ENCODE assay signal across 25 mouse cellular contexts in the genomic region with DNA sequence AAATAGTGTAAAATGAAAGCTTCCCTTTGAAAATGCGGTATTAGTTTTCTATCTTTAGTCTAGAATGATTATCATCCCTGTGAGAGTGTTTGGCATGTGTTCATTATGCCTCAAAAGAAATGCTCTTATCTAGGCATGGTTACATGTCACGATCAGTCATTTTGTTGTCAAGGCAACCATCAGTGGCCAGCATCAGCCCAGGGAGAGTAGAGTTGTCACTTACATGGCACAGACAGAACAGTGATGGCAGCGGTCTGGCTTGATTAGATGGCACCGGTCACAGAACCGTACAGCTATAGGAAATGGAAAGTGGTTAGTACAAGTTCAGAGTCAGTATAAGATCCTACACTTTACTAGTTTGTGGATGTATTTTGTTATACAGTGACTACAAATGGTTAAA.
DNase-seq lines count a peak whose midpoint lies in the region; ATAC-seq lines count a peak whose summit lies in the region.
"Had no signal": no experiment of that assay in that cellular context is flagged by ENCODE, and none has a peak within 500 bp of the region (broad histone marks: within the 10 kb centered on the region; RNA-seq: fewer than 3 reads in every experiment).

No protein-coding gene starts in this region.

- no peak overlapping the region for H3K4me2 ChIP-seq in forebrain, embryonic 14.5 days (ENCODE audit: low read length)
- no peak overlapping the region for H3K4me2 ChIP-seq in forebrain, embryonic 16.5 days (ENCODE audit: low read length)
- no peak overlapping the region for H3K4me2 ChIP-seq in midbrain, embryonic 11.5 days
- no peak overlapping the region for H3K4me2 ChIP-seq in midbrain, embryonic 16.5 days (ENCODE audit: low read length)
- no peak overlapping the region for H3K4me2 ChIP-seq in midbrain, embryonic 15.5 days
- H3K4me2 ChIP-seq: embryonic facial prominence, embryonic 12.5 days; embryonic facial prominence, embryonic 15.5 days; heart, embryonic 11.5 days; hindbrain, embryonic 12.5 days; hindbrain, embryonic 15.5 days had no signal

- H3K9ac ChIP-seq in forebrain, embryonic 14.5 days (ENCODE audit: low read length) = no peak overlapping the region
- no peak overlapping the region for H3K9ac ChIP-seq in forebrain, embryonic 16.5 days (replicated peaks; ENCODE audit: low read depth, low read length)
- no peak overlapping the region for H3K9ac ChIP-seq in midbrain, embryonic 11.5 days (ENCODE audit: low read length)
- H3K9ac ChIP-seq in midbrain, embryonic 16.5 days (ENCODE audit: low read depth, low read length) = no peak overlapping the region
- H3K9ac ChIP-seq in midbrain, embryonic 15.5 days = no peak overlapping the region
- H3K9ac ChIP-seq: embryonic facial prominence, embryonic 12.5 days; embryonic facial prominence, embryonic 15.5 days; hindbrain, embryonic 12.5 days; hindbrain, embryonic 15.5 days had no signal

- DNase-seq in forebrain, embryonic 14.5 days (ENCODE audit: low spot score) = peak; percentile 11
- DNase-seq in midbrain, embryonic 11.5 days (ENCODE audit: low spot score, missing footprints) = peak; percentile 79
- no peak for DNase-seq in lung, postnatal 14 days
- no peak for DNase-seq in right cerebral cortex, postnatal 25 days
- DNase-seq: adrenal gland, postnatal 10 days; adrenal gland, postnatal 36 days; B cell, adult 2 months; cerebellum, adult 11 months; cerebellum, adult 2 months; cerebellum, adult 9-11 months; cerebellum, postnatal 25 days; gastrocnemius, postnatal 25 days; heart, adult 11 months had no signal

- no peak overlapping the region for H3K27ac ChIP-seq in forebrain, embryonic 14.5 days (ENCODE audit: low read depth, low read length)
- no peak overlapping the region for H3K27ac ChIP-seq in forebrain, embryonic 16.5 days (ENCODE audit: low read length)
- H3K27ac ChIP-seq in midbrain, embryonic 11.5 days (ENCODE audit: low read depth, low read length) = no peak overlapping the region
- H3K27ac ChIP-seq in midbrain, embryonic 16.5 days (ENCODE audit: low read length) = no peak overlapping the region
- H3K27ac ChIP-seq in midbrain, embryonic 15.5 days = no peak overlapping the region
- H3K27ac ChIP-seq: embryonic facial prominence, embryonic 12.5 days; embryonic facial prominence, embryonic 15.5 days; hindbrain, embryonic 12.5 days; hindbrain, embryonic 15.5 days had no signal

- H3K27me3 ChIP-seq in forebrain, embryonic 14.5 days (replicated peaks; ENCODE audit: control insufficient read depth, insufficient read depth, low read length) = no peaks in the 10 kb centered on the region
- H3K27me3 ChIP-seq in forebrain, embryonic 16.5 days (replicated peaks; ENCODE audit: control insufficient read depth, insufficient read depth, low read length) = no peaks in the 10 kb centered on the region
- H3K27me3 ChIP-seq in midbrain, embryonic 11.5 days (ENCODE audit: control insufficient read depth, insufficient read depth, low read length) = peaks cover 6% of the 10 kb centered on the region
- peaks cover 3% of the 10 kb centered on the region; the same call in 1 of the 2 replicates for H3K27me3 ChIP-seq in midbrain, embryonic 16.5 days (ENCODE audit: control insufficient read depth, insufficient read depth, low read depth, low read length)
- peaks cover 5% of the 10 kb centered on the region; the same call in 1 of the 2 replicates for H3K27me3 ChIP-seq in midbrain, embryonic 15.5 days (replicated peaks)
- H3K27me3 ChIP-seq: CH12.LX; embryonic facial prominence, embryonic 15.5 days had no signal

- no peak overlapping the region for H3K4me3 ChIP-seq in forebrain, embryonic 14.5 days (ENCODE audit: low read depth, low read length)
- no peak overlapping the region for H3K4me3 ChIP-seq in forebrain, embryonic 16.5 days (replicated peaks; ENCODE audit: low read length)
- no peak overlapping the region for H3K4me3 ChIP-seq in midbrain, embryonic 11.5 days (ENCODE audit: low read depth, low read length)
- no peak overlapping the region for H3K4me3 ChIP-seq in midbrain, embryonic 16.5 days (ENCODE audit: low read depth, low read length)
- H3K4me3 ChIP-seq in midbrain, embryonic 15.5 days = no peak overlapping the region
- H3K4me3 ChIP-seq: embryonic facial prominence, embryonic 12.5 days; embryonic facial prominence, embryonic 15.5 days; hindbrain, embryonic 12.5 days; hindbrain, embryonic 15.5 days had no signal

- no peaks in the 10 kb centered on the region for H3K4me1 ChIP-seq in forebrain, embryonic 14.5 days (ENCODE audit: control insufficient read depth, insufficient read depth, low read length)
- H3K4me1 ChIP-seq in forebrain, embryonic 16.5 days (replicated peaks; ENCODE audit: control insufficient read depth, insufficient read depth, low read length) = no peaks in the 10 kb centered on the region
- no peaks in the 10 kb centered on the region for H3K4me1 ChIP-seq in midbrain, embryonic 11.5 days (ENCODE audit: control insufficient read depth, insufficient read depth, low read length)
- no peaks in the 10 kb centered on the region for H3K4me1 ChIP-seq in midbrain, embryonic 16.5 days (ENCODE audit: control insufficient read depth, insufficient read depth, low read length)
- H3K4me1 ChIP-seq in midbrain, embryonic 15.5 days = no peaks in the 10 kb centered on the region
- H3K4me1 ChIP-seq: embryonic facial prominence, embryonic 12.5 days; embryonic facial prominence, embryonic 15.5 days; hindbrain, embryonic 12.5 days; hindbrain, embryonic 15.5 days had no signal

- 79% methylated on average over 5 of the region's 5 CpGs for WGBS in forebrain, embryonic 14.5 days
- 71% methylated on average over 5 of the region's 5 CpGs for WGBS in forebrain, embryonic 16.5 days
- WGBS in midbrain, embryonic 11.5 days = 89% methylated on average over 5 of the region's 5 CpGs
- 63% methylated on average over 5 of the region's 5 CpGs for WGBS in midbrain, embryonic 16.5 days
- 59% methylated on average over 5 of the region's 5 CpGs for WGBS in midbrain, embryonic 15.5 days

- H3K9me3 ChIP-seq in forebrain, embryonic 14.5 days (replicated peaks; ENCODE audit: control insufficient read depth, low read length) = no peaks in the 10 kb centered on the region
- H3K9me3 ChIP-seq in forebrain, embryonic 16.5 days (ENCODE audit: control insufficient read depth, low read length) = no peaks in the 10 kb centered on the region
- H3K9me3 ChIP-seq in midbrain, embryonic 11.5 days (ENCODE audit: control insufficient read depth, low read length) = no peaks in the 10 kb centered on the region
- H3K9me3 ChIP-seq in midbrain, embryonic 16.5 days (replicated peaks; ENCODE audit: control insufficient read depth, low read length, poor library complexity, severe bottlenecking) = no peaks in the 10 kb centered on the region
- H3K9me3 ChIP-seq in midbrain, embryonic 15.5 days = no peaks in the 10 kb centered on the region
- H3K9me3 ChIP-seq: embryonic facial prominence, embryonic 12.5 days; embryonic facial prominence, embryonic 15.5 days; G1E; hindbrain, embryonic 12.5 days; hindbrain, embryonic 15.5 days had no signal

- no peaks in the 10 kb centered on the region for H3K36me3 ChIP-seq in forebrain, embryonic 14.5 days (ENCODE audit: control insufficient read depth, insufficient read depth, low read length)
- no peaks in the 10 kb centered on the region for H3K36me3 ChIP-seq in forebrain, embryonic 16.5 days (ENCODE audit: control insufficient read depth, insufficient read depth)
- H3K36me3 ChIP-seq in midbrain, embryonic 11.5 days (ENCODE audit: control insufficient read depth, insufficient read depth, low read length) = no peaks in the 10 kb centered on the region
- no peaks in the 10 kb centered on the region for H3K36me3 ChIP-seq in midbrain, embryonic 16.5 days (ENCODE audit: control insufficient read depth, insufficient read depth, low read length)
- no peaks in the 10 kb centered on the region for H3K36me3 ChIP-seq in midbrain, embryonic 15.5 days (replicated peaks)
- H3K36me3 ChIP-seq: embryonic facial prominence, embryonic 12.5 days; embryonic facial prominence, embryonic 15.5 days; G1E; hindbrain, embryonic 12.5 days; hindbrain, embryonic 15.5 days had no signal

- ATAC-seq in forebrain, embryonic 14.5 days = 0 out of 2 replicates have a peak, but pooled peaks have one; percentile 48
- no peak for ATAC-seq in forebrain, embryonic 16.5 days
- no peak for ATAC-seq in midbrain, embryonic 11.5 days (ENCODE audit: low FRiP score)
- no peak for ATAC-seq in midbrain, embryonic 16.5 days
- 0 out of 2 replicates have a peak, but pooled peaks have one; percentile 54 for ATAC-seq in erythroid progenitor cell, adult 5-6 weeks (replicated peaks; ENCODE audit: low FRiP score, poor library complexity, severe bottlenecking)
- 0 out of 2 replicates have a peak, but pooled peaks have one; percentile 27 for ATAC-seq in midbrain, embryonic 15.5 days (replicated peaks)
- ATAC-seq: Patski had no signal

Comparison
In these comparisons a context has a peak if more than half of its experiments do, and no peak if none do; other contexts are left out.
1. ATAC-seq: peak in forebrain, embryonic 14.5 days (single experiment), erythroid progenitor cell, adult 5-6 weeks (single experiment) and midbrain, embryonic 15.5 days (single experiment); none in forebrain, embryonic 16.5 days (single experiment), midbrain, embryonic 11.5 days (single experiment) and midbrain, embryonic 16.5 days (single experiment).
2. DNase-seq: peak in forebrain, embryonic 14.5 days (single experiment) and midbrain, embryonic 11.5 days (single experiment); none in lung, postnatal 14 days (single experiment) and right cerebral cortex, postnatal 25 days (single experiment).